Mouse (Mus musculus) heart, embryonic 13.5 days (tissue): ENCODE measurements around the gene Ccdc130. TPM values are rescaled to one million over a fixed set of nuclear protein-coding genes. Genes with fewer than 3 reads are reported as not detected.

Experiments
- ATAC-seq: fragments of 200-750 bp; cut with Nextera tagmentation; 2 replicates; pipeline ENCODE4 v1.8.0; 2017; ENCODE audit warnings: moderate TSS enrichment; ENCODE audit not compliant: insufficient number of reproducible peaks, low FRiP score, low TSS enrichment; ENCODE audit errors: extremely low read depth
- H3K27ac ChIP-seq: fragments of 300-500 bp; sonication (generic); replicated peaks from 2 replicates; pipeline ENCODE4 v1.5.1; 2015; ENCODE audit warnings: moderate library complexity, mild to moderate bottlenecking, inconsistent platforms
- H3K27me3 ChIP-seq: fragments of 300-500 bp; sonication (generic); replicated peaks from 2 replicates; pipeline ENCODE4 v1.6.1; 2015; ENCODE audit warnings: mild to moderate bottlenecking, inconsistent platforms
- H3K36me3 ChIP-seq: fragments of 300-500 bp; sonication (generic); 2 replicates; pipeline ENCODE4 v1.6.1; 2015; ENCODE audit warnings: mild to moderate bottlenecking, inconsistent platforms
- H3K4me1 ChIP-seq: fragments of 300-500 bp; sonication (generic); 2 replicates; pipeline ENCODE4 v1.6.1; 2015; ENCODE audit warnings: inconsistent platforms
- H3K4me2 ChIP-seq: fragments of 300-500 bp; sonication (generic); 2 replicates; pipeline ENCODE4 v1.6.1; 2015; ENCODE audit warnings: inconsistent platforms, mild to moderate bottlenecking, moderate library complexity
- H3K4me3 ChIP-seq: fragments of 300-500 bp; sonication (generic); 2 replicates; pipeline ENCODE4 v1.5.1; 2015; ENCODE audit warnings: moderate library complexity, mild to moderate bottlenecking, inconsistent platforms
- H3K9ac ChIP-seq: fragments of 300-500 bp; sonication (generic); 2 replicates; pipeline ENCODE4 v1.6.1; 2015; ENCODE audit warnings: inconsistent platforms, mild to moderate bottlenecking, moderate library complexity
- H3K9me3 ChIP-seq: fragments of 300-500 bp; sonication (generic); 2 replicates; pipeline ENCODE4 v1.6.1; 2016; ENCODE audit warnings: inconsistent platforms
- WGBS: fragments of 180-500 bp; shearing (Covaris S2); methylation state at CpG from one replicate; pipeline ENCODE4 v1.1.7; 2015; ENCODE audit warnings: mixed read lengths; 5-methylcytosine and 5-hydroxymethylcytosine counted together
- microRNA counts: library from miRNA; unstranded; fragments of <30 nt; microRNA quantifications from one replicate; lab custom pipeline; 2016
- microRNA-seq: library from miRNA; unstranded; fragments of <30 nt; microRNA quantifications from one replicate; pipeline ENCODE4, GENCODE M21; 2016
- polyA plus RNA-seq: library from polyadenylated mRNA; unstranded; fragments of >200 nt; fragmentation: Nextera tagmentation; extraction: Ambion mirVana; gene quantifications from 2 replicates; pipeline ENCODE4 v1.2.1, GENCODE M21; 2015

The Ccdc130 gene
- polyA plus RNA-seq, 1 experiment from 2014 or later: 11.3 TPM

GRCm38 (mm10) chr8:84211881-84212563 lies 58.2 kb downstream of the Ccdc130 start:
- Histone ChIP-seq H3K4me3 (no peak overlapping the region), H3K9ac (no peak overlapping the region), H3K27me3 (no peaks in the 10 kb centered on the region), H3K27ac (no peak overlapping the region), H3K4me2 (no peak overlapping the region), H3K36me3 (peaks cover 91% of the 10 kb centered on the region), H3K9me3 (no peaks in the 10 kb centered on the region), H3K4me1 (peaks cover 35% of the 10 kb centered on the region)
- no peak for ATAC-seq
- 89% methylated on average over 31 of the region's 31 CpGs for WGBS

DNA sequence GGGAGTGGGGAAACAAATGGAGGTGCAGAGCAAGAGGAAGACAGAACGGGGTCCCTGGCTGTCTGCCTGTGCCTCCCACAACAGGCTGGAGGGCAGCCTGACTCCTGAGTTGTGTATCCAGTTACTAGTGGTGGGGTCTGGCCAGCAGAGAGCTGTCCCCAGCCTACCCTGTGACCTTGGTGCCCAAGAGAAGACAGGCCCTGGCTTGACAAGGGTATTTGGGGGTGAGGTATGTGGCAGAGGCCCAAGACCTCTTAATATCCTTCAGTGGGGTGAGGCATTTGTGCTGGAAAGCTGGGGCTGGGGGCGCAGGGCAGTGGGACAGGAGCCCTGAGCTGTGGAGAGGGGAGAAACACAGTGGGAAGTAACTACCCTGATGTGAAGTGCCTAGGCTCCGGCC lies 59.0 kb downstream of the Ccdc130 start:
- H3K9ac ChIP-seq: peak overlapping the region; percentile 5; the same call in 1 of the 2 replicates
- H3K36me3 ChIP-seq: peaks cover 91% of the 10 kb centered on the region
- H3K4me3 ChIP-seq: no peak overlapping the region
- no peaks in the 10 kb centered on the region for H3K9me3 ChIP-seq
- H3K4me2 ChIP-seq: no peak overlapping the region
- 78% methylated on average over 3 of the region's 3 CpGs for WGBS
- peaks cover 39% of the 10 kb centered on the region for H3K4me1 ChIP-seq
- peak overlapping the region; percentile 0; the same call in 1 of the 2 replicates for H3K27ac ChIP-seq
- no peaks in the 10 kb centered on the region for H3K27me3 ChIP-seq
- ATAC-seq: no peak

- Histone ChIP-seq H3K27ac (no peak overlapping the region), H3K4me1 (peaks cover 48% of the 10 kb centered on the region), H3K4me3 (no peak overlapping the region), H3K27me3 (no peaks in the 10 kb centered on the region), H3K9ac (0 out of 2 replicates have a peak overlapping the region, but pooled peaks have one; percentile 0), H3K9me3 (no peaks in the 10 kb centered on the region), H3K4me2 (peak overlapping the region; percentile 12; the same call in 1 of the 2 replicates), H3K36me3 (peaks cover 91% of the 10 kb centered on the region)
- WGBS: 50% methylated on average over 34 of the region's 34 CpGs
- no peak for ATAC-seq
Observed at GRCm38 (mm10) chr8:84210167-84210791, 59.9 kb downstream of the Ccdc130 start.

- no peaks in the 10 kb centered on the region for H3K9me3 ChIP-seq
- H3K4me2 ChIP-seq: no peak overlapping the region
- H3K27me3 ChIP-seq: no peaks in the 10 kb centered on the region
- H3K36me3 ChIP-seq: peaks cover 87% of the 10 kb centered on the region
- peaks cover 61% of the 10 kb centered on the region for H3K4me1 ChIP-seq
- no peak for ATAC-seq
- 0 out of 2 replicates have a peak overlapping the region, but pooled peaks have one; percentile 19 for H3K9ac ChIP-seq
- 70% methylated on average over 17 of the region's 17 CpGs for WGBS
- peak overlapping the region; percentile 80 for H3K27ac ChIP-seq
- H3K4me3 ChIP-seq: no peak overlapping the region
Observed at GRCm38 (mm10) chr8:84208381-84209380, 61.5 kb downstream of the Ccdc130 start.

GRCm38 (mm10) chr8:84207811-84208210 lies 62.4 kb downstream of the Ccdc130 start:
- peak overlapping the region; percentile 26 for H3K4me2 ChIP-seq
- ATAC-seq: no peak
- H3K27me3 ChIP-seq: no peaks in the 10 kb centered on the region
- peak overlapping the region; percentile 1; the same call in 1 of the 2 replicates for H3K9ac ChIP-seq
- no peak overlapping the region for H3K4me3 ChIP-seq
- H3K27ac ChIP-seq: peak overlapping the region; percentile 80
- peaks cover 68% of the 10 kb centered on the region for H3K4me1 ChIP-seq
- peaks cover 78% of the 10 kb centered on the region for H3K36me3 ChIP-seq
- WGBS: 68% methylated on average over 7 of the region's 7 CpGs
- no peaks in the 10 kb centered on the region for H3K9me3 ChIP-seq

MicroRNA genes within 50 kb of the gene (microRNA counts, 519-probe panel; counts per million panel counts)
- microRNA mmu-miR-23a (lab: Ali Mortazavi, UCI): 6,125 counts per million, percentile 94 among the panel's probes with 10 or more counts
- microRNA mmu-miR-27a (lab: Ali Mortazavi, UCI): 6,103 counts per million, percentile 94 among the panel's probes with 10 or more counts

Small RNAs within 50 kb of the gene (microRNA-seq; reads per million reads assigned to microRNA genes)
- gene Mir23a (24,493 reads per million, percentile 98 among the genes with 10 or more reads in this experiment), gene Mir24-2 (not detected), gene Mir27a (313 reads per million, percentile 68 among the genes with 10 or more reads in this experiment), gene Mir3074-2 (not detected)

Other genes starting within 250 kb of the Ccdc130 start
- 1.2 and 1.6 TPM in 2 replicates for gene Palm3, start 248.9 kb downstream of the Ccdc130 start, polyA plus RNA-seq
- gene Il27ra, start 227.8 kb downstream of the Ccdc130 start, polyA plus RNA-seq: 4.6 and 5.4 TPM in 2 replicates
- gene Rln3, start 225.4 kb downstream of the Ccdc130 start, polyA plus RNA-seq: 0.25 TPM in 1 of 2 replicates, not detected in the other
- 0.86 and 0.93 TPM in 2 replicates for gene Gm10643, start 205.2 kb downstream of the Ccdc130 start, polyA plus RNA-seq
- 5.7 and 5.8 TPM in 2 replicates for gene Rfx1, start 203.5 kb downstream of the Ccdc130 start, polyA plus RNA-seq
- 7.6 TPM in 2 replicates for gene Dcaf15, start 165.6 kb downstream of the Ccdc130 start, polyA plus RNA-seq
- 0.06 and 0.12 TPM in 2 replicates for gene Podnl1, start 144.4 kb downstream of the Ccdc130 start, polyA plus RNA-seq
- 14.5 and 15.3 TPM in 2 replicates for gene Cc2d1a, start 122.4 kb downstream of the Ccdc130 start, polyA plus RNA-seq
- gene 4930432K21Rik, start 122.4 kb downstream of the Ccdc130 start, polyA plus RNA-seq: 0.82 and 0.88 TPM in 2 replicates
- gene Nanos3, start 85.2 kb downstream of the Ccdc130 start, polyA plus RNA-seq: 1.9 and 2.8 TPM in 2 replicates
- 9.1 and 9.3 TPM in 2 replicates for gene Zswim4, start 33.3 kb downstream of the Ccdc130 start, polyA plus RNA-seq
- 276 and 328 TPM in 2 replicates for gene D8Ertd738e, start 20.7 kb downstream of the Ccdc130 start, polyA plus RNA-seq
- gene Mri1, start 13.1 kb downstream of the Ccdc130 start, polyA plus RNA-seq: 45.4 and 50.3 TPM in 2 replicates
- gene Cacna1a, start 118.1 kb upstream of the Ccdc130 start, polyA plus RNA-seq: 6.4 and 8.1 TPM in 2 replicates